Mouse (Mus musculus) activated CD4-positive, CD25-positive, alpha-beta regulatory T cell (primary cell): ENCODE measurements around the gene Adgre4. TPM values are rescaled to one million over a fixed set of nuclear protein-coding genes. Genes with fewer than 3 reads are reported as not detected.

ENCODE experiments used
- polyA plus RNA-seq, 2 experiments: library from polyadenylated mRNA; unstranded; fragments of 100-300 nt; shearing (Covaris generic); gene quantifications; one replicate each; pipeline ENCODE4 v1.2.1; 2017

Adgre4 gene
- under 1 TPM; 0.25 to 0.49 TPM for polyA plus RNA-seq

GRCm38 (mm10) chr17:55749786-55750185 lies at the start of gene Adgre4:
Adgre4 (plus strand) TSS chr17:55749984.

GRCm38 (mm10) chr17:55711984-55712811 lies 37.6 kb upstream of the Adgre4 start, which contains the start of gene Pot1b:
Pot1b (minus strand) TSS chr17:55712628.

GRCm38 (mm10) chr17:55878636-55879369 lies 129.0 kb downstream of the Adgre4 start, which contains the start of gene Zfp119a:
Zfp119a (minus strand) TSS chr17:55878930.

Other genes with a start within 250 kb of the Adgre4 start
- gene Vmn2r118, start 124.8 kb upstream of the Adgre4 start, polyA plus RNA-seq = under 1 TPM in 1 of 2 experiments, not detected in 1; 0.04 TPM
- 10 to 100 TPM; 13.2 to 18.8 TPM for gene Pot1b, start 37.4 kb upstream of the Adgre4 start, polyA plus RNA-seq
- gene Zfp119a, start 128.9 kb downstream of the Adgre4 start, polyA plus RNA-seq = 10 to 100 TPM in 1 of 2 experiments, 1 to 10 TPM in 1; 9.5 to 17.1 TPM
- 10 to 100 TPM; 20.8 to 24.1 TPM for gene Zfp959, start 142.1 kb downstream of the Adgre4 start, polyA plus RNA-seq
- 10 to 100 TPM in 1 of 2 experiments, 1 to 10 TPM in 1; 9.2 to 13.1 TPM for gene Zfp119b, start 199.5 kb downstream of the Adgre4 start, polyA plus RNA-seq
- gene Ebi3, start 202.7 kb downstream of the Adgre4 start, polyA plus RNA-seq = 10 to 100 TPM; 43.1 to 73.4 TPM
- gene Yju2, start 209.1 kb downstream of the Adgre4 start, polyA plus RNA-seq = 10 to 100 TPM; 29.4 to 44.6 TPM
- gene Shd, start 220.5 kb downstream of the Adgre4 start, polyA plus RNA-seq = under 1 TPM; 0.17 to 0.95 TPM
- gene Fsd1, start 236.5 kb downstream of the Adgre4 start, polyA plus RNA-seq = under 1 TPM in 1 of 2 experiments, not detected in 1; 0.93 TPM